Mouse (Mus musculus): Measurements from ENCODE around the gene Car8.

Gene Car8

DNA sequence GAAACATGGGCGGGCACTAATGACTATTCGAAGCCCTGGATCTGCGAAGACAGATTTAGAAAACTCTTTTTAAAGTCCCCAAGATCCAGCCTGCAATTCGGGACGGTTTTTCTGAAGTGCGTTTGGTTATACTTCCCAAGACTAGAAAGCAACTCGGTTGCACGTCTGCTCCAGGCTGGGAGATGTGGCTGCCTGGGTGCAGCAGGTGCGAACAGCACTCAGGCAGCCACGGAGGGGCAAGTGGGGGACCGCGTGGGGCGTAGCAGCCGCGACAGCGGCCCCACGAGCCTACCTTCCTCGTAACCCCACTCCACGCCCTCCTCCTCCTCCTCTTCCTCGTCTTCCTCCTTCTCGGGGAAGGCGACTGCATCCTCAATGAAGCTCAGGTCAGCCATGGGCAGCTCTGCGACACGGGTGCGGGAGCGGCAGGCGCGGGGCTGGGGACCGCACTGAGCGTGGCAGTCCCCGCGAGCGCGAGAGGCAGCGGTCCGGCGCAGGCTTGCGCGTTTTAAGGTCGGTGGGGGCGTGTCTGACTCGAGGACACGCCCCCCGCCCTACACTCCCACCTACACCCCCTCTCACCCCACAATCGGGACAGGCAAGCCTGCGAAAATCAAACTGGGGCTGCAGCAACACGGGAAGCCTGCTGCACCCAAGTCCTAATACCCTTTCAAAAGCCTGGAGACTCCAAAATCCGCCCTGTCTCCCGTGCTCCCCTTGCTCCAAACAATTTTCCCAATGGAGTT, at the start of gene Car8:
Gene Car8, minus strand, starts transcription at position 482 of the 746 bp plus-strand sequence.
- DNase-seq (ENCODE audit: low read depth, low spot score) = peak; percentile 6

DNA sequence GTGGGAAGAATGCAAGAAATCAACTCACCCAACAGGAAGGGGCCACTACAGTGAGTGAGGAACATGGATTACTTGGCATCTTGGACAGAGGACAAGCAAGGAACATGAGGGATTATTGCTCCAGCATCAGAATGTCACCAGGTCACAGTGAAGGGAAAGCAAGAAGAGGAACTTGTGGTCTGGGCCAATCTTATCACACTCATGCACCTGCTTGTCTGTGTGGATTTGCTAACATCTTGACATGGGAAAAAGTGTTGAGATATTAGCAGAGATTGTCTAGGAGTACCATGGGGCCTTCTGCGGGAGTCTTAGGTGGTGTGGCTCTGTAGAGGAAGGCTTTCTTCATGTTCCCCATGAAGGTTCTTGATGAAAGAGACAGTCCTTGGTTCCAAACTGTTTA, 46.1 kb upstream of the Car8 start:
- DNase-seq (ENCODE audit: low read depth, low spot score) = no peak

- DNase-seq (ENCODE audit: low read depth, low spot score) = no peak
These were observed 39.3 kb upstream of the Car8 start for GRCm38 (mm10) chr4:8278159-8278558.

DNA sequence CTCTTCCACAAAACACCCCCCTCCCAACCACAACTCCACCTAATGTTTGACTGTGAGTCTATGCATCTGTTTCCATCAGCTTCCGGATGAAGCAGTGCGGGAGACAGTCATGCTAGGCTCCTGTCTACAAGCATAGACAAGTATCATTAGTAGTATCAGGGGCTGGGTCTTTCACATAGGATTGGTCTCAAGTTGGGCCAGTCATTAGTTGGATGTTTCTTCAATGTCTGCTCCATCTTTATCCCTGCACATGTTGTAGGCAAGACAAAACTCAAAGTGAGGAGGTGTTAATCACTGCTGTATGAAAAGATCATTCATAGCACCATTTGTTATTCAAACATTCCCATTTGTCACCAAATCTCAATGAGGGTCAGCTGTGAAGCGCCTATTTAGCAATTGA, 11.0 kb upstream of the Car8 start:
- DNase-seq (ENCODE audit: low read depth, low spot score) = no peak

GRCm38 (mm10) chr4:8245495-8246063, 6.7 kb upstream of the Car8 start:
- no peak for DNase-seq (ENCODE audit: low read depth, low spot score)

GRCm38 (mm10) chr4:8245062-8245461, 6.2 kb upstream of the Car8 start:
- DNase-seq (ENCODE audit: low read depth, low spot score) = no peak

DNA sequence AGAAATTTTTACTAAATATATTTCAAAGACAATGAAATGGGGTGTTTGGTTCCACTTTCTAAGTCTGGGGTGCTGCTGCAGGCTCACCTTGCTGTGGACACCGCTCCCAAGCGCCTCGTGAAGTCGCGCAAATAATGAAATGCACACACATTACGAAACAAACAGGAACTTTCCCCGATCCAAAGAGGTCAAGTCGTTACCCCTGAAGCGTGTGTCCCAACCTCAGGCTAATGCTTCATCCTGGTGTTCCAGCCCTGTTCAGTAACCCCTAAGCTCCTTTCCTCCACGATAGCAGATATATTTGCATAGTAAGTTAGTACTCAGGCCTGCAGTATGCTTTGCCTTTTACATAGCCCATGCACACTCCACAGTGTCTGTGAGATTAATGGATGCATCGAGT, 858 bp upstream of the Car8 start:
- DNase-seq (ENCODE audit: low read depth, low spot score) = no peak

DNA sequence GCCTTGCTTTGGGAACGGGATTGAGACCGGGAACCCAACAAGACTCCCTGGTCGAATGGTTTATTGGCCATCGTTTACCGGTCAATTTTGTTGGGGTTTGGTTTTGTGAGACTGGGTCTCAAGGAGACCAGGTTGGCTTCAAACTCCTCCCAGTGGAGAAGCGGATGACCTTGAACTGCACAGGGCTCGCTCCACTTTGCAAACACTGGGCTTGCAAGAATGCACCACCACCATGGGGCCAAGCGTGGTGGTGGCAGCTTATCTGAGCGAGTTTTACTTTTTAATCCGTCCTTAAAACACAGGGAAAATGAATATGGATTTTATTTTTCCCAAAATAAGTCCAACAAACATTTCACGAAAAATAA, 447 bp upstream of the Car8 start:
- peak; percentile 68 for DNase-seq (ENCODE audit: low read depth, low spot score)

GRCm38 (mm10) chr4:8232393-8233111, 6.3 kb downstream of the Car8 start:
- DNase-seq (ENCODE audit: low read depth, low spot score) = peak; percentile 18

DNA sequence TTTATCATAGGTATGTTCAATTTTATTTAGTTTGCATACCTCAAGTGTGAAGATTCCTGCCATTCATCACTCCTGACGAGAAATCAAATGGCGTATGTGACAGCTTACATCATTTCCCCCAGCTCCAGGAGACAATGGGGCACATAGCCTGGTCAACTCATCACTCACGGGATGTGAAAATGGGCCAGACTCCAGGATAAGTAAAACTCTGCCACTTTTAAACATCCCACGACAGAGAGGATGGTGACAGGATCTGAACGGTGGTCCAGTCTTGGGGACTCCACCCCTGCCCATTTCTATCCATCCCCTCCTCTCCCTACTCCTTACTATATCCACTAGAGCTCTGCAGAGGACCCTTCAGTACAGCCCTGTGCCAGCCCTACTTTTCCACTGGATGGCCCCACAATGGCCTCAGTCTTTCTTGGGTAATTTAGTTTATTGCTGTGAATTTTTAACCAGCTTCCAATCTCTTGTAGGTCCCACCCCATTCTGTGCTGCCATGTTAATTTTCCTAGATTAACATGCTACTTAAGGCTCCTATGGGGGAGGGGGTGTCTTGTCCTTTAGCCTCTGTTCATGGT, 7.5 kb downstream of the Car8 start:
- no peak for DNase-seq (ENCODE audit: low read depth, low spot score)

GRCm38 (mm10) chr4:8229661-8230298, 9.1 kb downstream of the Car8 start:
- no peak for DNase-seq (ENCODE audit: low read depth, low spot score)

GRCm38 (mm10) chr4:8218941-8219340, 19.9 kb downstream of the Car8 start:
- no peak for DNase-seq (ENCODE audit: low read depth, low spot score)

DNA sequence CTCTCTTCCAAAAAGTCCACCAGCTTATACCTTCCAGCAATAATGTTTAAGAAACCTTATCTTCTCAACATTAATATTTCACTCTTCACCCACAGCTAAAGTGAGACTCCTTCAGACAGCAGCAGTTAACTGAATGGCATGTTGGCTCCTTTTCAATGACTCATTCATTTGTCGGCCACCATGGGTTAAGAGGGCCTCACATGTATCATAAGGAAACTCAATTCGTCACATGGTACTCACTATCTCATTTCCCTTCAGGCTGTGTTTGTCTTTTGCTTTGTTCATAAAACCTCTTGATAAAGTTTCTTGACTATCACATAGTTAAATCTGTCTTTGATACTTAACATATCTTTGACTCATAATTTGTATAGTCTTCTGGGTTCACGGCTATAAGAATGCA, 20.8 kb downstream of the Car8 start:
- no peak for DNase-seq (ENCODE audit: low read depth, low spot score)

GRCm38 (mm10) chr4:8217272-8217671, 21.6 kb downstream of the Car8 start:
- DNase-seq (ENCODE audit: low read depth, low spot score) = no peak

DNA sequence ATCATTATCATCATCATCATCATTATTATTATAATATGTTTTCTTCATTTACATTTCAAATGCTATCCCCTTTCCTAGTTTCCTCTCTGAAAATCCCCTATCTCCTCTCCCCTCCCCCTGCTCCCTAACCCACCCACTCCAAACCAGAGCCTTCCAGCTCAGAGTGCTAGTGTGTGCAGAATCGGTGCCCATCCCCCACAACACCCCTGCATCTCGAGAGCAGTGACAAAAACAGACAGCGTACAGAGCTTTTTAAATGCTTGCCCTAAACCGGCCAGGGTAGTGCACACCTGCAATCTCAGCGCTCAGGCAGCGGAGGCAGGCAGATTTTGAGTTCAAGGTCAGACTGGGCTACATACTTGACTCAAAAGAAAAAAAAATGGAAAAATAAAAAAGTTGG, 22.3 kb downstream of the Car8 start:
- peak; percentile 46 for DNase-seq (ENCODE audit: low read depth, low spot score)

DNA sequence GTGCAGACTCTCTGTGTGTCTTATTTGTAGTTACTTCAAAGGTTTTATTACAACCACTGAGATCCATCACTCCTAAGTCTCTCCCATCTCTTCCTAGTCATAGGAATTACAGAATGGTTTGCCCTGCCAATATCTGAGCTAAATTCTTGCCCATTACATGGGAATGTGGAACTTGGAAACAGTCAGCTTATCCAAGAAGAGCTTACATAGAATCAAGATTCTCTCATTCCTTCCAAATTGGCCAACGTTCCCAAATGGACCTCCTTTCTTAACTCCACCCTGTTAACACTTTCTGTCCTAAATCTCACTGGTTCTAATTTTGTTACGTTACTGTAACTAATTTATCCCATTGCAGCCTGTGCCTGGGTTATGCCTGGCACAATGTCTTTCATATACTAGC, 25.2 kb downstream of the Car8 start:
- DNase-seq (ENCODE audit: low read depth, low spot score) = no peak

DNA sequence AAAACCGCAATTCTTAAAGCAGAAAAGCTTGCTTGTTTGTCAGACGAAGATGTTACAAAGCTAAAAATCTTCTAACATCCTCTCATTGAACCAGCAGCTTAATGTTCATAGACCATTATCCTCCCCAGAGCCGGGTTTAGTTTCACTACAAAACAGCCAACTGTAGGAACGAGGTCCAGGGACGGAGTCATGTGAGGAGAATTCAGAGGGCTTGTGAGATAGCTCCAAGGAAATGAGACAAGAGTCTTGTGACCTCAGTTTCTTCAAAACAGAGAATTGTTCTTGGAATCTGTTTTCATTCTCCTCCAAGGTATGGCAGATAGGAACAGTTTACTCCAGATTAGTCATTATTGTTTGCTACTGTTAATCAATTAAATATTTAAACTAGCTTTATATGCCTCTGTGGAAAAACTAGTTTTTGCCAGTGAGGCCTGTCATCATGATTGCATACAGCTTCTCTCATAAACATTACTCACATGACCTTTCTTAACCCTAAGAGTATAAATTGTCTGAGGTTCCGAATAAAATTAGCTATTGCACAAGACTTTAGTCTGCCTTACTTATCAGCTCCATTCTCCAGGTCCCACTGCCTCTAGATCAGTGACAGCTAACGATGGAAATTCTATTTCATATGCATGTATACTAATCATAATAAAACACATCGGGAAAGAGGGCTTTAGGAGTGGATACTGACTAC, 25.8 kb downstream of the Car8 start:
- DNase-seq (ENCODE audit: low read depth, low spot score) = no peak

DNA sequence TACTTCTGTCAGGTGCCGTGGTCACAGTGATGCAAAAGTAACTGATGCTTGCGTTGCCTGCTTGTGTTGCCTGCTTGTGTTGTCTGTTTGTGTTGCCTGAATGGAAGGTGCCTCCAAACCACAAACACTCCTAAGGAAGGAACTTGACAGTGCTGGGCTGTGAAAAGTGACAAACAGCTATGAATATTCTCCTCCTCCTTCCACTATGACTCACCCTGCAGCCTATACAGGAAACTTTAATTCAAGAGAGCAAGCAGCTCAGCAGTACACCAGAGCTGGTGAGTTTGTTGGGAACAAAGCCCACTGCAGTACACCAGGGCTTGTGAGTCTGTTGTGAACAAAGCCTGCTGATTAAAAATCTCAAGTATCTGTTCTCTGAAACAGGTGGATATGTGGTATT, 28.4 kb downstream of the Car8 start:
- DNase-seq (ENCODE audit: low read depth, low spot score) = no peak

DNA sequence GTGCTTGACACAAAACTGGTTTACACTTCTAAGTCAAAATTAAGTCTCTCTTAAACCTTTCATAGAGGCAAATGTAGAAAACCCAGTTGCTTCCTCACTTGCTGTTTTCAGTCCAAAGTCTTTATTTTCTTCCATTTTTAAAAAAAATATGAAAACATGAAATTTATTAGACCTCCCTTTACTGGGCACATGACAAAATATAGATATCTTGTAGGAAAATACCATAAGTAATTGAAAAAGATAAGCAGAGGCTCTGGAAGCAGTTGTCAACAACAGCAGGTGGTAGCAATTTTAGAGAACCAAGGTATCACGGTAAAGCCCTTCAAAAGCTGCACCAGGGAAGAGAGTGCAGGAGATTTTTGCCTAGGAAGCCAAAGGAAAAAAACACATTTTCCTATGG, 30.9 kb downstream of the Car8 start:
- no peak for DNase-seq (ENCODE audit: low read depth, low spot score)

- no peak for DNase-seq (ENCODE audit: low read depth, low spot score)
These were observed 31.8 kb downstream of the Car8 start for GRCm38 (mm10) chr4:8206918-8207573.

DNA sequence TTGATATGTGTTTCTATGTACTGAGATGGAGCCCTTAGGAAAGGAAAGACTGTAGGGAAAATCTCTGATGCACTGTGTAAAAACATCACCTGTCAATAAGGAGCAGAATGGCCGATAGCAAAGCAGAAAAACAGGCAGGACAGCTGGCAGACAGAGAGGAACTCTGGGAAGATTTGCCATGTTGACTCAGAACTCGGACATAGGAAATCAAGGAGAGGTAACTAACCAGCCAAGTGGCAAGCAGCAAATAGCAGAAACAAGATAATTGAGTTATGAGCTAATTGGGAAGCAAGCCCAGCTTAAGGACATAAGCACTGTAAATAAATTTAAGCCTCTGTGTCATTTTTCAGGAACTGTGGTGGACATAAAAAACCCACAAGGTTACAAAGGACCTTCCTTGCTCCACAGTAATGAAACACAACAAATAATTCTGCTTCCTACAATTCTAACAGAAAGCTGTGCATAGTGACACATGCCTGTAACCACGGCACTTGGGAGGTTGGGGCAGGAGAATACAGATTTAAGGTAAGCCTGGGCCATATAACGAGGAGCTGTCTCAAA, 33.7 kb downstream of the Car8 start:
- no peak for DNase-seq (ENCODE audit: low read depth, low spot score)

All from R1 (cell line).